Mouse (Mus musculus) lung, embryonic 16.5 days (tissue): ENCODE results near the gene Fmod. TPM values are rescaled to one million over a fixed set of nuclear protein-coding genes. Genes with fewer than 3 reads are reported as not detected.

Experiments
- ATAC-seq: fragments of 200-750 bp; cut with Nextera tagmentation; 2 replicates; pipeline ENCODE4 v1.8.0; 2017; ENCODE audit warnings: low read depth, mild to moderate bottlenecking, moderate library complexity
- H3K27ac ChIP-seq: fragments of 300-500 bp; sonication (generic); 2 replicates; pipeline ENCODE4 v1.5.1; 2014; ENCODE audit warnings: mild to moderate bottlenecking, control low read depth, low read length
- H3K27me3 ChIP-seq: fragments of 300-500 bp; sonication (generic); 2 replicates; pipeline ENCODE4 v1.6.1; 2014; ENCODE audit warnings: low read depth, low read length, mixed read lengths; ENCODE audit not compliant: control insufficient read depth, insufficient read depth
- H3K36me3 ChIP-seq: fragments of 300-500 bp; sonication (generic); 2 replicates; pipeline ENCODE4 v1.6.1; 2014; ENCODE audit warnings: low read length; ENCODE audit not compliant: control insufficient read depth, insufficient read depth
- H3K4me1 ChIP-seq: fragments of 300-500 bp; sonication (generic); replicated peaks from 2 replicates; pipeline ENCODE4 v1.6.1; 2014; ENCODE audit warnings: low read length, mixed read lengths; ENCODE audit not compliant: control insufficient read depth, insufficient read depth
- H3K4me2 ChIP-seq: fragments of 300-500 bp; sonication (generic); 2 replicates; pipeline ENCODE4 v1.6.1; 2014; ENCODE audit warnings: low read depth, low read length, control low read depth
- H3K4me3 ChIP-seq: fragments of 300-500 bp; sonication (generic); 2 replicates; pipeline ENCODE4 v1.5.1; 2014; ENCODE audit warnings: mild to moderate bottlenecking, low read length, control low read depth
- H3K9ac ChIP-seq: fragments of 300-500 bp; sonication (generic); 2 replicates; pipeline ENCODE4 v1.6.1; 2014; ENCODE audit warnings: low read length, control low read depth
- H3K9me3 ChIP-seq: fragments of 300-500 bp; sonication (generic); 2 replicates; pipeline ENCODE4 v1.6.1; 2016; ENCODE audit warnings: low read length; ENCODE audit not compliant: control insufficient read depth
- WGBS: fragments of 180-500 bp; shearing (Covaris S2); extraction: QIAGEN DNeasy Blood & Tissue Kit; methylation state at CpG from one replicate; pipeline ENCODE4 v1.1.7; 2014; 5-methylcytosine and 5-hydroxymethylcytosine counted together
- polyA plus RNA-seq: library from polyadenylated mRNA; unstranded; fragments of >200 nt; fragmentation: Nextera tagmentation; extraction: Ambion mirVana; gene quantifications from 2 replicates; pipeline ENCODE4 v1.2.1, GENCODE M21; 2015

The Fmod gene
- polyA plus RNA-seq, 1 experiment from 2014 or later: 191 TPM

GRCm38 (mm10) chr1:134036492-134036891 is 562 bp upstream of the Fmod start:
- Histone ChIP-seq H3K27me3 (no peaks in the 10 kb centered on the region), H3K9ac (0 out of 2 replicates have a peak overlapping the region, but pooled peaks have one; percentile 0), H3K27ac (peak overlapping the region; percentile 62), H3K9me3 (no peaks in the 10 kb centered on the region), H3K4me3 (no peak overlapping the region), H3K36me3 (no peaks in the 10 kb centered on the region), H3K4me1 (peaks cover 34% of the 10 kb centered on the region), H3K4me2 (peak overlapping the region; percentile 60)
- ATAC-seq: no peak
- 57% methylated on average over 2 of the region's 2 CpGs for WGBS

GRCm38 (mm10) chr1:134038336-134038735 is 1.3 kb downstream of the Fmod start:
- H3K4me2 ChIP-seq: peak overlapping the region; percentile 60
- H3K9ac ChIP-seq: peak overlapping the region; percentile 62
- peaks cover 51% of the 10 kb centered on the region for H3K4me1 ChIP-seq
- H3K27ac ChIP-seq: peak overlapping the region; percentile 62
- ATAC-seq: no peak
- peak overlapping the region; percentile 45 for H3K4me3 ChIP-seq
- no peaks in the 10 kb centered on the region for H3K27me3 ChIP-seq
- H3K36me3 ChIP-seq: no peaks in the 10 kb centered on the region
- WGBS: 52% methylated on average over 4 of the region's 4 CpGs
- no peaks in the 10 kb centered on the region for H3K9me3 ChIP-seq

- H3K27ac ChIP-seq: no peak overlapping the region
- H3K4me2 ChIP-seq: peak overlapping the region; percentile 60
- WGBS: 52% methylated on average over 2 of the region's 2 CpGs
- H3K4me3 ChIP-seq: no peak overlapping the region
- H3K27me3 ChIP-seq: no peaks in the 10 kb centered on the region
- H3K4me1 ChIP-seq: peaks cover 54% of the 10 kb centered on the region
- peak overlapping the region; percentile 62; the same call in 1 of the 2 replicates for H3K9ac ChIP-seq
- no peaks in the 10 kb centered on the region for H3K36me3 ChIP-seq
- no peaks in the 10 kb centered on the region for H3K9me3 ChIP-seq
- no peak for ATAC-seq
These were observed 2.3 kb downstream of the Fmod start for GRCm38 (mm10) chr1:134039361-134039760.

- peak overlapping the region; percentile 45; the same call in 1 of the 2 replicates for H3K27ac ChIP-seq
- no peak overlapping the region for H3K4me3 ChIP-seq
- 37% methylated on average over 2 of the region's 2 CpGs for WGBS
- peak overlapping the region; percentile 36 for H3K9ac ChIP-seq
- peaks cover 47% of the 10 kb centered on the region for H3K4me1 ChIP-seq
- no peaks in the 10 kb centered on the region for H3K9me3 ChIP-seq
- H3K4me2 ChIP-seq: no peak overlapping the region; the same call in 1 of the 2 replicates
- no peaks in the 10 kb centered on the region for H3K36me3 ChIP-seq
- no peak for ATAC-seq
- H3K27me3 ChIP-seq: no peaks in the 10 kb centered on the region
These were observed 4.8 kb downstream of the Fmod start for GRCm38 (mm10) chr1:134041900-134042299.

- Histone ChIP-seq H3K9ac (peak overlapping the region; percentile 36), H3K27me3 (no peaks in the 10 kb centered on the region), H3K4me1 (peaks cover 47% of the 10 kb centered on the region), H3K4me2 (no peak overlapping the region; the same call in 1 of the 2 replicates), H3K36me3 (no peaks in the 10 kb centered on the region), H3K27ac (peak overlapping the region; percentile 45; the same call in 1 of the 2 replicates), H3K4me3 (no peak overlapping the region), H3K9me3 (no peaks in the 10 kb centered on the region)
- no peak for ATAC-seq
- WGBS: 35% methylated on average over 1 of the region's 1 CpGs
These were observed 5.3 kb downstream of the Fmod start for GRCm38 (mm10) chr1:134042341-134042740.

- H3K27ac ChIP-seq: no peak overlapping the region
- H3K4me1 ChIP-seq: peaks cover 29% of the 10 kb centered on the region
- WGBS: 77% methylated on average over 6 of the region's 6 CpGs
These were observed 7.8 kb downstream of the Fmod start for GRCm38 (mm10) chr1:134044805-134045204.

GRCm38 (mm10) chr1:134045971-134046370 is 8.9 kb downstream of the Fmod start:
- Histone ChIP-seq H3K27me3 (no peaks in the 10 kb centered on the region), H3K4me2 (peak overlapping the region; percentile 22), H3K27ac (0 out of 2 replicates have a peak overlapping the region, but pooled peaks have one; percentile 11), H3K9ac (0 out of 2 replicates have a peak overlapping the region, but pooled peaks have one; percentile 35), H3K9me3 (no peaks in the 10 kb centered on the region), H3K4me3 (no peak overlapping the region), H3K4me1 (peaks cover 27% of the 10 kb centered on the region), H3K36me3 (no peaks in the 10 kb centered on the region)
- WGBS: 4% methylated on average over 9 of the region's 9 CpGs
- ATAC-seq: peak; percentile 56

More at GRCm38 (mm10) chr1:134044805-134045204, 7.8 kb downstream of the Fmod start:
- Histone ChIP-seq H3K27me3 (no peaks in the 10 kb centered on the region), H3K9me3 (no peaks in the 10 kb centered on the region), H3K9ac (no peak overlapping the region), H3K4me3 (no peak overlapping the region), H3K36me3 (no peaks in the 10 kb centered on the region), H3K4me2 (no peak overlapping the region)
- no peak for ATAC-seq

- Histone ChIP-seq H3K27me3 (no peaks in the 10 kb centered on the region), H3K4me3 (no peak overlapping the region), H3K4me1 (peaks cover 25% of the 10 kb centered on the region), H3K9ac (no peak overlapping the region), H3K4me2 (peak overlapping the region; percentile 22), H3K9me3 (no peaks in the 10 kb centered on the region), H3K27ac (no peak overlapping the region), H3K36me3 (no peaks in the 10 kb centered on the region)
- 38% methylated on average over 23 of the region's 23 CpGs for WGBS
- no peak for ATAC-seq
These were observed 9.3 kb downstream of the Fmod start for GRCm38 (mm10) chr1:134046387-134046786.

GRCm38 (mm10) chr1:134047431-134047830 is 10.4 kb downstream of the Fmod start:
- H3K27me3 ChIP-seq: no peaks in the 10 kb centered on the region
- no peaks in the 10 kb centered on the region for H3K9me3 ChIP-seq
- H3K36me3 ChIP-seq: no peaks in the 10 kb centered on the region
- ATAC-seq: no peak
- WGBS: 81% methylated on average over 6 of the region's 6 CpGs
- H3K9ac ChIP-seq: no peak overlapping the region
- H3K4me3 ChIP-seq: no peak overlapping the region
- peak overlapping the region; percentile 5; the same call in 1 of the 2 replicates for H3K27ac ChIP-seq
- H3K4me1 ChIP-seq: peaks cover 15% of the 10 kb centered on the region
- H3K4me2 ChIP-seq: no peak overlapping the region
